Mouse (Mus musculus) midbrain, embryonic 12.5 days (tissue): ENCODE measurements around the gene Tmem201. TPM values are rescaled to one million over a fixed set of nuclear protein-coding genes. Genes with fewer than 3 reads are reported as not detected.

Experiments
- ATAC-seq: fragments of 200-750 bp; cut with Nextera tagmentation; 2 replicates; pipeline ENCODE4 v1.8.0; 2017; ENCODE audit warnings: low read depth, moderate TSS enrichment, moderate library complexity; ENCODE audit not compliant: low FRiP score
- H3K27ac ChIP-seq: fragments of 300-500 bp; sonication (generic); replicated peaks from 2 replicates; pipeline ENCODE4 v1.5.1; 2016; ENCODE audit warnings: mild to moderate bottlenecking
- H3K27me3 ChIP-seq: fragments of 300-500 bp; sonication (generic); 2 replicates; pipeline ENCODE4 v1.6.1; 2016; ENCODE audit warnings: mild to moderate bottlenecking
- H3K36me3 ChIP-seq: fragments of 300-500 bp; sonication (generic); 2 replicates; pipeline ENCODE4 v1.6.1; 2016
- H3K4me1 ChIP-seq: fragments of 300-500 bp; sonication (generic); 2 replicates; pipeline ENCODE4 v1.6.1; 2016
- H3K4me2 ChIP-seq: fragments of 300-500 bp; sonication (generic); replicated peaks from 2 replicates; pipeline ENCODE4 v1.6.1; 2016; ENCODE audit warnings: mild to moderate bottlenecking, moderate library complexity
- H3K4me3 ChIP-seq: fragments of 300-500 bp; sonication (generic); 2 replicates; pipeline ENCODE4 v1.5.1; 2016; ENCODE audit warnings: mild to moderate bottlenecking
- H3K9ac ChIP-seq: fragments of 300-500 bp; sonication (generic); replicated peaks from 2 replicates; pipeline ENCODE4 v1.6.1; 2016; ENCODE audit warnings: mild to moderate bottlenecking, moderate library complexity
- H3K9me3 ChIP-seq: fragments of 300-500 bp; sonication (generic); 2 replicates; pipeline ENCODE4 v1.6.1; 2016; ENCODE audit warnings: mild to moderate bottlenecking
- WGBS: fragments of 180-500 bp; shearing (Covaris S2); methylation state at CpG from one replicate; pipeline ENCODE4 v1.1.7; 2016; 5-methylcytosine and 5-hydroxymethylcytosine counted together
- polyA plus RNA-seq: library from polyadenylated mRNA; unstranded; fragments of >200 nt; fragmentation: Nextera tagmentation; extraction: Ambion mirVana; gene quantifications from 2 replicates; pipeline ENCODE4 v1.2.1, GENCODE M21; 2016

Gene Tmem201
- 38.2 and 39.3 TPM in 2 replicates for polyA plus RNA-seq

- H3K4me1 ChIP-seq = peaks cover 46% of the 10 kb centered on the region
- H3K9ac ChIP-seq = peak within 1 kb of the TSS; percentile 90
- WGBS = under 1% methylated on average over 94 of the region's 97 CpGs
- peak; percentile 90 for ATAC-seq
- peaks cover 8% of the 10 kb centered on the region; the same call in 1 of the 2 replicates for H3K36me3 ChIP-seq
- peak within 1 kb of the TSS; percentile 80 for H3K27ac ChIP-seq
- H3K9me3 ChIP-seq = no peaks in the 10 kb centered on the region
- H3K4me3 ChIP-seq = peak within 1 kb of the TSS; percentile 84
- no peaks in the 10 kb centered on the region for H3K27me3 ChIP-seq
- peak within 1 kb of the TSS; percentile 91 for H3K4me2 ChIP-seq
Measured at GRCm38 (mm10) chr4:149737383-149738324, at the start of gene Tmem201. TSS of gene Tmem201 (minus strand) at chr4:149738044.

GRCm38 (mm10) chr4:149784901-149785300 lies 47.1 kb upstream of the Tmem201 start:
- Histone ChIP-seq H3K9me3 (no peaks in the 10 kb centered on the region), H3K27me3 (no peaks in the 10 kb centered on the region), H3K4me1 (peaks cover 3% of the 10 kb centered on the region; the same call in 1 of the 2 replicates)

GRCm38 (mm10) chr4:149784371-149784770 lies 46.5 kb upstream of the Tmem201 start:
- Histone ChIP-seq H3K4me1 (no peaks in the 10 kb centered on the region), H3K4me3 (no peak overlapping the region), H3K36me3 (no peaks in the 10 kb centered on the region), H3K9me3 (no peaks in the 10 kb centered on the region), H3K27ac (no peak overlapping the region), H3K4me2 (no peak overlapping the region), H3K9ac (no peak overlapping the region), H3K27me3 (no peaks in the 10 kb centered on the region; the same call in 1 of the 2 replicates)
- WGBS = 85% methylated on average over 9 of the region's 9 CpGs
- ATAC-seq = no peak

More at GRCm38 (mm10) chr4:149784901-149785300, 47.1 kb upstream of the Tmem201 start:
- H3K36me3 ChIP-seq = no peaks in the 10 kb centered on the region
- ATAC-seq = no peak
- H3K4me2 ChIP-seq = no peak overlapping the region
- H3K4me3 ChIP-seq = no peak overlapping the region
- no peak overlapping the region for H3K9ac ChIP-seq
- no peak overlapping the region for H3K27ac ChIP-seq
- 84% methylated on average over 5 of the region's 5 CpGs for WGBS

- no peaks in the 10 kb centered on the region; the same call in 1 of the 2 replicates for H3K27me3 ChIP-seq
- WGBS = 87% methylated on average over 8 of the region's 8 CpGs
- ATAC-seq = no peak
- H3K4me3 ChIP-seq = no peak overlapping the region
- no peak overlapping the region for H3K9ac ChIP-seq
- H3K36me3 ChIP-seq = no peaks in the 10 kb centered on the region
- no peak overlapping the region for H3K4me2 ChIP-seq
- H3K27ac ChIP-seq = no peak overlapping the region
- H3K4me1 ChIP-seq = no peaks in the 10 kb centered on the region
- no peaks in the 10 kb centered on the region for H3K9me3 ChIP-seq
Measured at GRCm38 (mm10) chr4:149782975-149783374, 45.1 kb upstream of the Tmem201 start.

GRCm38 (mm10) chr4:149780565-149781356 lies 42.9 kb upstream of the Tmem201 start:
- no peak for ATAC-seq
- no peak overlapping the region for H3K27ac ChIP-seq
- no peak overlapping the region for H3K4me2 ChIP-seq
- H3K4me3 ChIP-seq = no peak overlapping the region
- H3K36me3 ChIP-seq = no peaks in the 10 kb centered on the region
- peaks cover 18% of the 10 kb centered on the region for H3K27me3 ChIP-seq
- 82% methylated on average over 13 of the region's 13 CpGs for WGBS
- H3K4me1 ChIP-seq = no peaks in the 10 kb centered on the region
- no peak overlapping the region for H3K9ac ChIP-seq
- no peaks in the 10 kb centered on the region for H3K9me3 ChIP-seq

- Histone ChIP-seq H3K27me3 (peaks cover 24% of the 10 kb centered on the region), H3K36me3 (no peaks in the 10 kb centered on the region), H3K4me3 (no peak overlapping the region), H3K4me1 (no peaks in the 10 kb centered on the region), H3K9me3 (no peaks in the 10 kb centered on the region), H3K9ac (no peak overlapping the region), H3K27ac (no peak overlapping the region), H3K4me2 (no peak overlapping the region)
- 84% methylated on average over 9 of the region's 9 CpGs for WGBS
- no peak for ATAC-seq
Measured at GRCm38 (mm10) chr4:149779966-149780365, 42.1 kb upstream of the Tmem201 start.

- no peak overlapping the region for H3K9ac ChIP-seq
- 84% methylated on average over 9 of the region's 9 CpGs for WGBS
- ATAC-seq = no peak
- no peak overlapping the region for H3K4me2 ChIP-seq
- H3K4me1 ChIP-seq = peaks cover 21% of the 10 kb centered on the region
- H3K27me3 ChIP-seq = peaks cover 24% of the 10 kb centered on the region
- H3K9me3 ChIP-seq = no peaks in the 10 kb centered on the region
- H3K27ac ChIP-seq = no peak overlapping the region
- no peaks in the 10 kb centered on the region for H3K36me3 ChIP-seq
- H3K4me3 ChIP-seq = no peak overlapping the region
Measured at GRCm38 (mm10) chr4:149777126-149777525, 39.3 kb upstream of the Tmem201 start.

GRCm38 (mm10) chr4:149775760-149776362 lies 38.0 kb upstream of the Tmem201 start:
- no peak for ATAC-seq
- WGBS = 35% methylated on average over 8 of the region's 8 CpGs
- 0 out of 2 replicates have a peak overlapping the region, but pooled peaks have one; percentile 7 for H3K9ac ChIP-seq
- no peaks in the 10 kb centered on the region for H3K36me3 ChIP-seq
- peaks cover 22% of the 10 kb centered on the region for H3K4me1 ChIP-seq
- no peak overlapping the region for H3K4me2 ChIP-seq
- H3K4me3 ChIP-seq = no peak overlapping the region
- H3K27me3 ChIP-seq = peaks cover 24% of the 10 kb centered on the region
- no peaks in the 10 kb centered on the region for H3K9me3 ChIP-seq
- H3K27ac ChIP-seq = no peak overlapping the region

- no peak for ATAC-seq
- peaks cover 22% of the 10 kb centered on the region for H3K4me1 ChIP-seq
- H3K36me3 ChIP-seq = no peaks in the 10 kb centered on the region
- no peak overlapping the region for H3K9ac ChIP-seq
- H3K27me3 ChIP-seq = peaks cover 24% of the 10 kb centered on the region
- H3K27ac ChIP-seq = no peak overlapping the region
- no peaks in the 10 kb centered on the region for H3K9me3 ChIP-seq
- WGBS = 74% methylated on average over 7 of the region's 7 CpGs
- H3K4me3 ChIP-seq = no peak overlapping the region
- no peak overlapping the region for H3K4me2 ChIP-seq
Measured at GRCm38 (mm10) chr4:149775330-149775729, 37.5 kb upstream of the Tmem201 start.

- Histone ChIP-seq H3K36me3 (no peaks in the 10 kb centered on the region), H3K4me1 (peaks cover 22% of the 10 kb centered on the region)
- peak; percentile 97 for ATAC-seq
Measured at GRCm38 (mm10) chr4:149774094-149774470, 36.2 kb upstream of the Tmem201 start, which contains the start of gene Slc25a33. TSS of gene Slc25a33 (minus strand) at chr4:149774277.

GRCm38 (mm10) chr4:149773408-149774093 lies 35.7 kb upstream of the Tmem201 start:
- Histone ChIP-seq H3K4me3 (peak overlapping the region; percentile 73), H3K27ac (peak overlapping the region; percentile 83), H3K4me2 (peak overlapping the region; percentile 72), H3K36me3 (no peaks in the 10 kb centered on the region), H3K27me3 (peaks cover 24% of the 10 kb centered on the region), H3K9me3 (no peaks in the 10 kb centered on the region), H3K4me1 (peaks cover 22% of the 10 kb centered on the region), H3K9ac (peak overlapping the region; percentile 71)
- peak; percentile 75 for ATAC-seq
- under 1% methylated on average over 64 of the region's 65 CpGs for WGBS

More at GRCm38 (mm10) chr4:149774094-149774470, 36.2 kb upstream of the Tmem201 start, which contains the start of gene Slc25a33:
- Histone ChIP-seq H3K9me3 (no peaks in the 10 kb centered on the region), H3K4me2 (peak within 1 kb of the TSS; percentile 72), H3K27me3 (peaks cover 24% of the 10 kb centered on the region), H3K9ac (peak within 1 kb of the TSS; percentile 71), H3K4me3 (peak within 1 kb of the TSS; percentile 73), H3K27ac (peak within 1 kb of the TSS; percentile 83)
- under 1% methylated on average over 46 of the region's 51 CpGs for WGBS
